Comparison of ENCODE assay signal across 9 mouse cellular contexts in genomic region chr1:96846727-96847126, GRCm38 (mm10). TPM values are rescaled to one million over a fixed set of nuclear protein-coding genes. Genes with fewer than 3 reads are reported as not detected.
DNase-seq lines count a peak whose midpoint lies in the region; ATAC-seq and TF ChIP-seq lines count a peak whose summit lies in the region.
"Had no signal": no experiment of that assay in that cellular context is flagged by ENCODE, and none has a peak within 500 bp of the region (broad histone marks: within the 10 kb centered on the region; RNA-seq: fewer than 3 reads in every experiment).

No protein-coding gene starts in this region.

- 2% methylated on average over 3 of the region's 3 CpGs for WGBS in lung, adult 2 months
- under 1% methylated on average over 3 of the region's 3 CpGs for WGBS in embryonic facial prominence, embryonic 14.5 days
- WGBS in midbrain, embryonic 16.5 days = 8% methylated on average over 3 of the region's 3 CpGs

- H3K36me3 ChIP-seq in embryonic facial prominence, embryonic 14.5 days (ENCODE audit: control insufficient read depth, insufficient read depth, low read length) = no peaks in the 10 kb centered on the region
- no peaks in the 10 kb centered on the region for H3K36me3 ChIP-seq in midbrain, embryonic 16.5 days (ENCODE audit: control insufficient read depth, insufficient read depth, low read length)

- ATAC-seq in frontal cortex, adult (ENCODE audit: low TSS enrichment) = peak; percentile 79
- ATAC-seq in embryonic facial prominence, embryonic 14.5 days (ENCODE audit: low read depth) = no peak
- peak; percentile 64 for ATAC-seq in midbrain, embryonic 16.5 days

- no peak overlapping the region for H3K4me3 ChIP-seq in lung, adult 2 months (replicated peaks; ENCODE audit: extremely low read depth, low read depth, low read length)
- H3K4me3 ChIP-seq in embryonic facial prominence, embryonic 14.5 days (ENCODE audit: low read depth, low read length) = no peak overlapping the region
- no peak overlapping the region for H3K4me3 ChIP-seq in midbrain, embryonic 16.5 days (ENCODE audit: low read depth, low read length)

- H3K27me3 ChIP-seq in embryonic facial prominence, embryonic 14.5 days (replicated peaks; ENCODE audit: control insufficient read depth, insufficient read depth, low read length) = no peaks in the 10 kb centered on the region
- no peaks in the 10 kb centered on the region for H3K27me3 ChIP-seq in midbrain, embryonic 16.5 days (ENCODE audit: control insufficient read depth, insufficient read depth, low read depth, low read length)

- H3K4me1 ChIP-seq in lung, adult 2 months (ENCODE audit: control insufficient read depth, insufficient read depth, low read length) = no peaks in the 10 kb centered on the region
- no peaks in the 10 kb centered on the region for H3K4me1 ChIP-seq in embryonic facial prominence, embryonic 14.5 days (ENCODE audit: control insufficient read depth, insufficient read depth, low read length)
- H3K4me1 ChIP-seq in midbrain, embryonic 16.5 days (ENCODE audit: control insufficient read depth, insufficient read depth, low read length) = no peaks in the 10 kb centered on the region

- H3K9me3 ChIP-seq in embryonic facial prominence, embryonic 14.5 days (ENCODE audit: control insufficient read depth, low read length) = no peaks in the 10 kb centered on the region
- H3K9me3 ChIP-seq in midbrain, embryonic 16.5 days (replicated peaks; ENCODE audit: control insufficient read depth, low read length, poor library complexity, severe bottlenecking) = no peaks in the 10 kb centered on the region

- no peak overlapping the region for H3K27ac ChIP-seq in embryonic facial prominence, embryonic 14.5 days (replicated peaks; ENCODE audit: low read depth, low read length)
- no peak overlapping the region for H3K27ac ChIP-seq in midbrain, embryonic 16.5 days (ENCODE audit: low read length)
- H3K27ac ChIP-seq: macrophage had no signal

- no peak overlapping the region for H3K4me2 ChIP-seq in embryonic facial prominence, embryonic 14.5 days (ENCODE audit: low read depth, low read length)
- H3K4me2 ChIP-seq in midbrain, embryonic 16.5 days (ENCODE audit: low read length) = no peak overlapping the region

- TF ChIP-seq POLR2A in lung, adult 2 months (IDR thresholded peaks at IDR 0.05; ENCODE audit: borderline replicate concordance, extremely low read depth, low read depth, low read length) = no peak

- no peak for TF ChIP-seq CTCF in lung, adult 2 months (IDR thresholded peaks at IDR 0.05; ENCODE audit: insufficient read depth, low read length)

- DNase-seq in frontal cortex, postnatal 10 days (ENCODE audit: low spot score in 2 of 2) = no peak
- DNase-seq in lung, postnatal 10 days = peak; percentile 15
- DNase-seq in lung, adult 2 months = no peak
- DNase-seq in embryonic facial prominence, embryonic 14.5 days (ENCODE audit: low spot score) = peak; percentile 43
- DNase-seq in thymus, postnatal 4 days = no peak
- DNase-seq in spleen, postnatal 10 days (ENCODE audit: low spot score in 2 of 2) = no peak

- no peak overlapping the region for H3K9ac ChIP-seq in embryonic facial prominence, embryonic 14.5 days (ENCODE audit: low read depth, low read length)
- no peak overlapping the region for H3K9ac ChIP-seq in midbrain, embryonic 16.5 days (ENCODE audit: low read depth, low read length)

RNA-seq across cellular contexts. Expression of gene Slco4c1, which starts 25.2 kb away (rescaled TPM):
- 7.1 and 8.7 TPM in 2 replicates for polyA plus RNA-seq in lung, adult 2 months (2012; rRNA removed)
- polyA plus RNA-seq in embryonic facial prominence, embryonic 14.5 days (2014; fragmentation: Nextera tagmentation; extraction: Ambion mirVana) = 0.69 and 0.72 TPM in 2 replicates
- 1.5 and 1.9 TPM in 2 replicates for polyA plus RNA-seq in midbrain, embryonic 16.5 days (2015; fragmentation: Nextera tagmentation; extraction: Ambion mirVana)

Comparison
In these comparisons a context has a peak if more than half of its experiments do, and no peak if none do; other contexts are left out.
1. DNase-seq: peak in lung, postnatal 10 days (single experiment) and embryonic facial prominence, embryonic 14.5 days (single experiment); none in frontal cortex, postnatal 10 days (0 of 2), lung, adult 2 months (single experiment), thymus, postnatal 4 days (single experiment) and spleen, postnatal 10 days (0 of 2).